Mouse (Mus musculus): Measurements from ENCODE around the gene Galm.

DNA sequence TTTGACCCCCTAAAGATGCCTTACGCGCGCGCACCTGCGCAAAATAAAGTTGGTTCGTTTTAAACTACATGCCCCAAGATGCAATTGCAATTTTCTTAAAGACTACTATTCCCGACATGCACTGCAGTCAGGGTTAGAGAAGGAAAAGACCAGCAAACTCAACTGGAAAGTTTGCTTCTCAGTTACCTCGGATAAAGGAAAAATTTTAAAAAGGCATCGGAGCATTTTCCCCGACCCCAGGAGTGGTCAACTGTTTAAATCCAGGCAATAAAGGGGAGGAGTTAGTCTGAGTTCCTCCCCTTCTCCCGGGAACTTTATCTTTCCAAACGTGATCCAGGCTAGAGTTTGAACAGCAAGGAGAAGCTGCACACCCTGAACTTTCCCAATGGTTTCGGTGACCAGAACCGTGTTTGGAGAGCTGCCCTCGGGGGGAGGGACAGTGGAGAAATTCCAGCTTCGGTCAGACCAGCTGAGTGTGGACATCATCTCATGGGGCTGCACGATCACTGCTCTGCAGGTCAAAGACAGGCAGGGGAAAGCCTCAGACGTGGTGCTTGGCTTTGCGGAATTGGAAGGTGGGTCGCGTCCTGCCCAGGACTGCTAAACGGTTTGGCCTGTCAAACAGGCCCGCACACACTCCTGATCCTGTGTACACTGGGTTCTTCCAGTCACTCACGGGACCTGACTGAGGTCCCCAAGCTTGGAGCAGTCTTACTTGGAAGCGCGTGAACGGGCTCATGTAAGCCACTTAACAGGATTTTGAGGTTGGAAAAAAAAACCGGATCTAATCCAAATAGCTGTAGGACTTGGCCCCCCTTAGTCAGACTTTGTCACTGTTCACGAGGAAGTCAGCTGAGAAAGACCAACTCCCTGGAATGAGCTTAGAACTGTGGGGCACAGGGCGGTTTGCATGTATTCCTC lies at the start of gene Galm:
- TF ChIP-seq CTCF (IDR thresholded peaks at IDR 0.05 in 2 of 3, conservative IDR thresholded peaks at IDR 0.05 in 1 of 3; ENCODE audit: control insufficient read depth in 1 of 3, insufficient read depth in 1 of 3, low read depth in 2 of 3, low read length in 3 of 3, poor library complexity in 1 of 3, severe bottlenecking in 1 of 3) (no peak), HCFC1 (IDR thresholded peaks at IDR 0.05; ENCODE audit: low read depth, low read length) (peak; percentile 44; the same call in 1 of the 2 replicates), TBP (IDR thresholded peaks at IDR 0.05; ENCODE audit: low read depth, low read length) (no peak), UBTF (IDR thresholded peaks at IDR 0.05; ENCODE audit: borderline replicate concordance, insufficient read depth, low read depth, low read length) (no peak), EP300 (IDR thresholded peaks at IDR 0.05; ENCODE audit: low read depth in 1 of 2, low read length in 2 of 2) (no peak), MAZ (IDR thresholded peaks at IDR 0.05; ENCODE audit: low read depth, low read length) (no peak), NRF1 (IDR thresholded peaks at IDR 0.05; ENCODE audit: insufficient read depth, low read depth, low read length, poor library complexity, severe bottlenecking) (no peak), GATA1 (IDR thresholded peaks at IDR 0.05; ENCODE audit: low read depth, low read length) (no peak), BHLHE40 (IDR thresholded peaks at IDR 0.05; ENCODE audit: borderline replicate concordance, low read depth, low read length) (no peak), TCF12 (IDR thresholded peaks at IDR 0.05; ENCODE audit: low read depth, low read length) (no peak)

Data from MEL (cell line).